Mouse (Mus musculus) WW6 (cell line): ENCODE measurements around the gene Ano6.

Experiments
- DNase-seq: peaks from one replicate; pipeline ENCODE4 v3.0.0-alpha.2; 2013; ENCODE audit warnings: low read depth, low spot score

The Ano6 gene

DNA sequence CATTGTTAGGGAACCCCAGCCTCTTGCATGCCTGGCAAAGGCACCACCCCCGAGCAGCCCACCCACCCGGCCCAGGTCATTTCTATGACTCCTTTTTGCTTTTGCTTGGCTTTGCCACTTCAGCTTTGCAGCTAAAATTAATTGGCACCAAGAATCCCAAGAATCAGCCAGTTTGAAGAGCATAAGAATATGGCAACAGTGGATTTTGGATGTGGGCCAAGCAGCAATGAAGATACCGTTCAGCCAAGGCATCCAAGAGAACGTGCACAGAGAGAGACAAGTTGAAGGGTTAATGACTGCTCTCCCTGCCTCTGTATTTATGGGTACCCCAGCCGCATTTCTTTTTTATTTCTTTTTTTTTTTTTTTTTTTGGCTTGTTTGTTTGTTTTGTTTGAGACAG, 5.4 kb downstream of the Ano6 start:
- no peak for DNase-seq

DNA sequence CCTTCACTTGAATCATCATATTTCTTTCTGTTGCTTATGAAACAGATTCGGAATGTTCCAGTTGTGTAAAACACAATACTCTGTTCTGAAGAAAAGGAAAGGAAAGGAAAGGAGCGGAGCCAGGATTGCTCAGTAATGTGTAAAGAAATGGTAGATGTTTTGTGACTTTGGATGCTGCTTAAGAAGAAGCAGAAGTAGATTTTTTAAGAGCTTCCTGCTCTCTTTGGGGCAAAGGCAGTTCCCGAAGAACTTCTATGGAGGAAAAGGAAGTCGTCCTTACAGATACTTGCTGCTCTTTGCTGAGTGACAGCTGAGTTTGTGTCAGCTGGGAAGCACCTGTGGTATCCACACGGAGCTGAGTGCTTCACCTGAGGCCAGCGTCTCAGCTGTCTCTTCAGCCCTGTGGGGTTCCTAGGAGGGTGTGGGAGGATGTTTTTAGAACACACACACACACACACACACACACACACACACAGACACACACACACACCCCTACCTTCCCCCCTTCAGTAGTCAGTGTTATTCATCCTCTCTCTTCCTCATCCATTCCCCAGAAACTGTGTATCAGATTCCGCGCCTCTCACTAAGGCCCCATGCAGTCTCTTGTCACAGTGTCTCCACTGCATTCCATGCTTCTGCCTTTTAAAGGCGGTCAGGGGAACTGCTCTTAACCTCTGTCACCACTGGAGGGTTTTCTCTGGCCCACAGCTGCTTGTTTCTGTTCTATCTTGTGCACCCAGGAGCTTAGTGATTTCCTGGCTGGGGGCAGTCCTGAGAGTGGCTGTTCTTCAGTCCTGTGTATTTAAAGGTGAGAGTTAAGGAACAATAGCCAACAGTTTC, 6.7 kb downstream of the Ano6 start:
- DNase-seq, result no peak

DNA sequence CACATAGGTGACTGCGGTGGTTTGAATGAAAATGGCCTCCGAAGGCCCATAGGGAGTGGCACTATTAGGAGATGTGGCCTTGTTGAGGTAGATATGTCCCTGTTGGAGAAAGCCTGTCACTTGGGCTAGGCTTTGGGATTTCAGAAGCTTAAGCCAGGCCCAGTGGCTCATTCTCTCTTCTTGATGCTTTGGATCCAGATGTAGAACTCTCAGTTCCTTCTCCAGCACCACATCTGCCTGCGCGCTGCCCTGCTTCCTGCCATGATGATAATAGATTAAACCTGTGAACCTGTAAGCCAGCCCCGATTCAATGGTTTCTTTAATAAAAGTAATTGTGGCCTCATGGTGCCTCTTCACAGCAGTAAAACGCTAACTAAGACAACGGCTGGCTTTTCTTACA, 7.6 kb downstream of the Ano6 start:
- DNase-seq, result no peak

DNA sequence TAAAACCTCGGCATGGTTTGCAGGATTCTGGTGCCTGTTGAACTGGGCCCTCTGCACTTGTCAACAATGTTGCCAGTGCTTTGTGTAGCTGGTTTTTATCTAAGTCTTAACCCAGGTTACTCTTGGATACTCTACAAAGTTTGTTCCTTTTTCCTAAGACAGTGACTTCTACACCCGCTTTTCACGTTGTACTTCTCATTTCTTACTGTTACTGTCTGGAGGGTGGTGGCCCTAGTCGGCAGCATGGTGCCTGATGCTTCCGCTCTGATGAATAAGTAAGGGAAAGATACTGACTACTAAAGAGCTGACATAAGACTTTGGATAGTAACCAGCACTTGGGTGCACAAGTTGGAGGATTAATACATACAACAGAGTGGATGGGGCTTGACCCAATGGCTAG, 9.0 kb downstream of the Ano6 start:
- DNase-seq, result no peak

DNA sequence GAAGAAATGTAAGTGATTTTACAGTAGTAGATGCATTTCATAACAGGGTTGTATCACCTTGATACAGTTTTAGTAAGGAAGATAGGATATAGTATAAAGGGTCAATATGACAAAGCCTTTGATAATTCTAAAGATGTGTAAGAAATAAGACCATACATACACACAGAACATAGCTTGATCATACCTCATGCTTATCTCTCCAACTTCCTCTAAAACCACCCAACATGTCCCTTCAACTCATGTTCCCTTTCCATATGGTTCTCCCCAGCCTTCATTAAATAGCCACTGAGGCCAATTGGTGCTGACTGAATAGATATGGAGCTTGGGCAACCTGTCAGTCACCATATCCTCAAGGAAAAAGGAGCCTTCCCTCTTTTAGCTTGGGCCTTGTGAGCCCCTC, 9.4 kb downstream of the Ano6 start:
- DNase-seq, result no peak

DNA sequence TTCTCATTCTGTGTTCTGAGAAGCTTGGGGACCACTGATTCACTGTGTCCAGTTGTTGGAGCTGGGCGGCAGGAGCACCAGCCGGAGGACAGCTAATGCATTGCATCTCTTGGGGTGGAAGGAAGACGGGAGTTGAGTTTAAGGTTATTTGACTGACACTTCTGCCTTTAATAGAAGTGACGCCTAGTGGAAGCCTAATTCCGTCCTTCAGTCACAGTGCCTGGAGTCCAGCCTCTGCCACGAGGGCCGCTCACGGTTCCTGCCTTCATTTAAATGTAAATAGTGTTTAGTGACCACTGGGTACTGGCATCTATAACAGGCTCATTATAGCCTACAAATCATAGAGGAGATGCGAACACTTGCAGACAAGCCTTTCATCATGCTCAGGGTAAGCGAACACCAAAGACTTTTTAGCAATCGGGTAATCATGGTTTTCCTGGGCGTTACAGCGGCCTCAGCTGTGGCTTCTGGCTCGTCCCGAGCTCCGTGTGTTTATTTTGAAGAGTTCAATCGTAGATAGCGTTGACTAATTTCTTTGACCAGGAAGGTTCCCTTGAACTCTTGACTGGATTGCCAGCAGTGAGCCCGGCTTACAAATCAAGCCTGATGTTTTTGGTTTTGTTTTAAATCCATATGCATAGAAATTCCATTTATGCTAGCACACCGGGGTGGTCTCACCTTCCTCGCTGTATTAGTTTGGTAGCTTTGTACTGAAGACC, 10.8 kb downstream of the Ano6 start:
- DNase-seq, result no peak

DNA sequence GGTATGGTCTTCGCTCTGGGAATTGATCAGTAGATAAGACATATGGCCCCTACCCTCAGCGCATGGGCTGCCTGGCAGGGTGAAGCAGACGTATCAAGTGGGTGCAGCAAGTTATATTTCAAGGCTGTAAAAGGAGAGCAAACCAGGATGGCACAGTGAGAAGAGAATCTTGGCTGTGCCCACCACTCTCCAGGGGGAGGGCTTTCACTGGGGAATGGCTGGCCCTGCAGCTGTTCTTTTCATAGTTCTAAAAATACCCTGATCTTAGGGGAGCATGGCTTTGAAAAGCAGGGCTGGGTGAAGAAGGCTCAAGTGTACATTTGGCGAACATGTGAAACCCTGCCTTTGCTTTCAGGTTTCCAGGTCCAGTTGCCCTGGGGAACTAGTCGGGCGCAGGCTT, 11.5 kb downstream of the Ano6 start:
- DNase-seq, result no peak

DNA sequence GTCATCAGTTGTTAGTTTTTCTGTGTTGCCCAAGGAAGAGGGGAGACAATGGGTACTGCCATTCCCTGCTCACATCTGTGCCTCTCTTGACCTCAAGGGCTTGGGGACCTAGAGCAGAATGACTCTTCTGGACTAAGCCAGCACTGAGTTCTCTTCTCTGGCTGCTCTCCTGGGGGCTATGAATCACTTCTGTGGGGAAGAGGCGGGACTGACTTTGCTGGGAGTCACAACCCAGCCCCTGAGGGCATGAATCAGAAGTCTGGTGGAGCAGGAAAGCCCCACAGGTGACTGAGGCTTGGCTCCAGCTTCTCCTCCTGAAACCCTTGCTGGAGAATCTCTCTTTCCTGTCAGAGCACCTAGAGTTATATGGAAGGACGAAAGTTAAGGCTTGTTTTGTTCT, 12.1 kb downstream of the Ano6 start:
- no peak for DNase-seq

DNA sequence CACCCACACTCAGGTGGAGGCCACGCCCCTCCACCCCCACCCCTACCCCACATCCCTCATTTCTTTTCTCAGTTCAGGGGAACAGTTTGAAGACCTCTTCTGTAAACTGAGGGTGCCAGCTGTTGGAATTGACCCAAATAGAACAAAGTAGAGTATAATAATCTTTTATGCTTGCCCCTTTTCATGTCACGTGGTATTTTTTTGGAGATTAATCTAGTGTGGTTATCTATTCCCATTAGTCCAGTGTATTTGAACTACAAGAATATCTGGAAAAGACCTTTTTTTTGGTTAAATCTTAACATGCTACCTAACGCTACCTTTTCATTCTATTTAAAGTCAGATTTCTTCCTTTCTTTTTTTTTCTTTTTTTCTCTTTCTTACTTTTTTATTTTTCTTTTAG, 12.8 kb downstream of the Ano6 start:
- DNase-seq, result no peak

DNA sequence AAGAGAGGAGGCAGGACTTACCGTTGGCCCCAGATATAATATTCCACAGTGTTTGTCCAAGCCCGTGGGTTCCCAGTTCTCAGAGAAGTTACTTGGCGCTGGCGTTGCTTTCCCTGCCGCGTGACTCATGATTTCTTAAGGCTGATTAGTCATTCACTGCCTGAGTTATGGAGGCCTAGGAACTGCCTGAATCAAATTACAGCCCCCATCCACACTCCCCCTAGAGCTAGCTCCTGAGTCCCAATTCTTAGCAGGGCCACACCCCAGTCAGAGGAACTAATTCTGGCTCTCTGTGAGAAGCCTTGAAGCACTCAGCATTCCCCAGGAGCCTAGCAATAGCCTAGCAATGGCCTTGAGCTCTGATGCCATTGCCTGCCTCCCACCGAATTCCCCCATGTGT, 13.6 kb downstream of the Ano6 start:
- no peak for DNase-seq

DNA sequence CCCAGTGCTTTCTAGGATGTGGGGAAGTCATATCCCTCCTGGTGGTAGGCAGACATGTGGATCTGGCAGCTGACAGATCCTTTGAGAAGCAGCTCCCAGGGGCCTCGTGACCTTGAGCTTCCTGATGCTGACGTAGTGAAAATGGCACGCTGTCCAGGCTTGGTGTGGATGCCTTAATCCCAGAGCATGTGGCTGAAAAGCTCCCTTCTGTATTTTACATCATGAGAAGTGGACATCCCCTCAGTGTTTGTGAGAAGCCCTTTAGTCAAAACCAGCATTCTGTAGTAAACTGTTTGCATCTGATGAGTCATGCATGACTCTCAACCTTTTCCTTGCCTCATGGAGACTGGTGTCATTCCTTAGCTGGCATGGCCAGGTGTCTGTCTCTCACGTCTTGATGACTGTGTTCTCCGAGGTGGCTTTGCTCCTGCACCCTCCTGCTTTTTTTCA, 14.4 kb downstream of the Ano6 start:
- no peak for DNase-seq

DNA sequence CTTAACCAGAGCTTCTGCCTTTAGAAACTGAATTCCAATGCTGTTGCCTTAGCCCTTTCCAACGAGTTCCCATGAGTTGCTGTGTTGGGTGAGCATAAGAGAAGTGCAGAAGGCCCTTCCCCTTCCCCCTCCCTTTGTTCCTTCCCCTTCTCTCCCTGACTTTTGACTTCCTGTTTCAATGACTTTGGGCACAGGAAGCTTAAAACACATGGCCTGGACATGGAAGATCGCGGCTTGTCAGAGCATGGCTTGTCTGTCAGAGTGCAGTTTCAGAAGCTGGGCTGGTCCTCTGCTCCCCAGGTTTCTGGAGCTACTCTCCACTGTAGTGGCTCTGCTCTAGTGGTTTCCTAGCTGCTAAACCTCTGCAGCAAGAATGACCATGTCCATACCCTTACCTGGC, 17.3 kb downstream of the Ano6 start:
- no peak for DNase-seq

DNA sequence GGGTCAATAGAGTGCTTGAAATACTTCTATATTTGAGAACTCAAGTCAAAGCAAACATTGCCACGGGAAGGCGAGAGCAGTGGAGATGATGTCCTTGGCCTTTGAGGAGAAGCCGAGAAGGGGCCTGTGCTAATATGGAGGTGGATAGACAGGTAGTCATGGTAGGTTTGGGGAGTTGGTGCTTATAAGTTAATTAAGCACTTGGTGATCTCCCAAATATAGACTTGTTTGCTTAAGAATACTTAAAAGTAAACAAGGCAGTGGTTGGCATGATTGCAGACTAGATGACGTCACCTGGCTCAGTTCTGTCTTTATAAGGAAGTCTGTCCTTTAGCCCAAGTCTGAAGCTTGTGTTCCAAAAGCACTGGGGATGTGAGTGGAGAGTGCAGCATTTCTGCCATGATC, 19.7 kb downstream of the Ano6 start:
- no peak for DNase-seq

DNA sequence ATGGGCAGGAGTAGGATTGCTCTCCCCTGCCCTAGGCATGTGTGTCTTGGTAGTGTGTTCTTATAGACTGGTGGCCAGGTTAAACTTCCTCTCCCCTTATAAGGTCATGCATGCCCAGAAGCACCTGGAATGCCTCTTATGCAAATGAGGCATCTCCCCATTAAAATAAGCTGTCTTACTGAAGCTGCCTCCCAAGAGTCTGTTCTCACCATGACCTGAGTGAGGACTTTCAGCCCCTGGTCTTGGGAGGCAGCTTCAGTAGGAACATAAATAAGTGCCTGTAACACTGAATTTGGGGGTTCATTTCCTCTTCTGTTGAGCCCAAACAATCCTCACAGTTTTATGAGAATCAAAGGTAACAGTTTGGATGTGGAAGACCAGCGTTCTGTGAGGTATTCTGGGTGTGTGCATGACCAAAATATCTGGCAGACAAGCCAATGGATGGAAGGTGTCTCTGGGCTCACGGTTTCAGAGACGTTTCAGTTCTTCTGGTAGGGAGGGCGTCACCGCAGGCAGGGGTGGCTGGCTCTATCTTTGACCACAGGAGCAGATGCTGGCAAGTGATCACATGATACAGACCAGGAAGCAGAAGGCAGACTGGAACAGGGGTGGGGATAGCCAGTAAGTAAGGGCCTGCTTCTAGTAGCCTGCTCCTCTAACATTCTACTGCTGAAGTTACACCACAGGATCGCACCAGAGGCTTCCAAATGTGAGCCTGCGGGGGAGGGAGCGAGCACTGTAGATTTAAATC, 22.4 kb downstream of the Ano6 start:
- no peak for DNase-seq

DNA sequence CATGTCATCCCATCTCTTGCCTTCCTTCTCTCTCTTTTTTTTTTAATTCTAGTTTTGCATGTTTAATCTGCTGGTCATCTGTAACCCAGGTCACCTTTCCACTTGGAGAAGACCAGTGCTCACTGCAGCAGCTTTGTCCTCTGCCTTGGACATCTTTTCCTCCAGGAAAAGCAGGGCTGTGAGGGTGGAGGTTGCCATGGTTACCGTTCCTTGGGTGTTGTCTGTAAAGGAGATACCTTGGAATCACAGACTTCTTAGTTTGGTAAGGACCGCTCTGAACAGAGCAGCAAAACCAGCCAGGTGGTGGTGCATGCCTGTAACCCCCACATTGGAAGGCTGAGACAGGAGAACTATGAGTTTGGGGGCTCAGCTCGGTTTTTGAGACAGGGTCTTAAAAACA, 26.9 kb downstream of the Ano6 start:
- no peak for DNase-seq

DNA sequence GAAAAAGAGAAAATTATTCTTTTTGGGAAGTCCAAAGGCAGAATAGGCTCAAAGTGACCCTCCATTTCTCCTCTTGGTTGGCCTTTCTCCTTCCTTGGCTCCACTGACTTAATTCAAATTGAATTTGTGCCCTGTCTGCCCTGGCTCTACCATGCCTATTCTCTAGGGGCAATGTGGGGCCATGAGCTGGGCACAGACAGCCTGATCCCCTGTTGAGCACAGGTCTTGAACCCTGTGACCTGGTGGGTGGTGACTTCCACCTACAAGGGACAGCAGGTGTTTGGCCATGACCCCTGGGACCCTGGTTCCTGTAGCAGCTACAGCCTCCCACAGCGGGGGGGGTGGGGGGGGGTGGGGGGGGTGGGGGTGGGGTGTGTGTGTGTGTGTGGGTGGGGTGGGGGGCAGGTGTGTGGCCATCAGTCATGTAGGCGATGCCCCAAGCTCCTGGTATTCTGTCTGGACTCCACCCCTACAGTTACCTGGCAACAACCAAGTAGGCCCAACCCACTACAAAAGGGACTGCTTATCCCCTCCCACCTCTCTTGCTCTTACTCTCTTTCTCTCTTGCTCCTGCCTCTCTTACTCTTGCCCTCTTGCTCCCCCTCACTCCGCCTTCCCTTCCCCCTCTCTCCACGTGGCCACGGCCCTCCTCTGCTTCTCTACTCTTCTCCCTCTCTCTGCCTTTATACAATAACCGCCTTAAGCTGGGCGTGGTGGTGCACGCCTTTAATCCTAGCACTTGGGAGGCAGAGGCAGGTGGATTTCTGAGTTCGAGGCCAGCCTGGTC, 28.8 kb downstream of the Ano6 start:
- DNase-seq, result no peak

DNA sequence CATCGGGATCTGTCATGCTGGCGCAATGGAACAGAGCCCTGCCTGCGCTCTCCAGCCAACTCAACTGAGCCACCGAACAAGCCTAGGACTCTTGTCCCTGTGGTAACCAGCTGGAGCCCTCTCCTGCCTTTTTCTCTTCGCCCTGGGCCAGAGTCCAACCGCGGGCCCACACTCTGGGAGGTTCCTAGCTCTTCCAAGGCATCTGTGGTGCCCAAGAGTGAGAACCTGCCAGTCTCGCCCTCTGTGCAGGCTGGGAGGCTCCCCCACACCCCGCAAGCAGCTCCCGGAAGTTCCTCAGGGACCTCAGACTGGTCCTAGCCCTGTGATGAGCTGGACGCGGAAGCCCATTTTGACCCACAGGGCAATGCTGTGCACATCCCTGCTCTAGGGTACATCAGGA, 29.5 kb downstream of the Ano6 start:
- no peak for DNase-seq

DNA sequence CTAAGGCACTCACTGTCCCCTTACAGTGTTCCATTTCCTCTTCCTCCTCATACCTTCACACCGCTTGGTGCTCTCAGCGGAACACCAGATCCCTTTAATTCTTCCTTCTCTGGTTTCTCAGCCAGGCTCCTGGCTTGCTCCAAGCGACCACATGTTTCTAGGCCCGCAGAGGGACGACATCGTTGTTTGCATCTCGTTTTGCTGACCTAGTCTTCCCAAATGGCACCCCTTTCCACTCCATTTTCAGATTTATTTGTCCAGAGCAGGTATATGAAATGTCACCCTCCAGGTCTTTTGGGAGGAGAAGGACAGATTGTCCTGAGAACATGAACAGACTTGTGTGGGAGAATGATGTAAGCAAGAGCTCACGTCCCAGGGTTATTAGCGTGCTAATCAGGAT, 30.0 kb downstream of the Ano6 start:
- no peak for DNase-seq

DNA sequence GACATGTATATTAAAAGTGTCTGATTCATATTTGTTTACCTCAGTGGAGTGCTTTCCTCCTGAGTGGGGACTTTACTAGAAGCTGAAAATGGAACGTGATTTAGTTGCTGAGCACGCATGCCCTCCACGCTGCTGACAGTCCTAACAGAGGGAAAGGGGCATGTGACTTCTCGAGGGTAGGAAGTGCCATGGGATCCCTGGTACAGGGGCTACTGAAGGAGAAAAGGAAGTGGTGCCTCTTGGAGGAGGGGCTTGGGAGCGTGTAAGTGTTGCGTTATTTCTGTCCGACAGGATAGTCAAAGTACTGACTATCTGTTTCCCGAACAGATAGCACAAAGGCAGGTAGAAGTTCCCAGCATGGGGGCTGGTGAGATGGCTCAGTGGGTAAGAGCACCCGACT, 31.5 kb downstream of the Ano6 start:
- no peak for DNase-seq

DNA sequence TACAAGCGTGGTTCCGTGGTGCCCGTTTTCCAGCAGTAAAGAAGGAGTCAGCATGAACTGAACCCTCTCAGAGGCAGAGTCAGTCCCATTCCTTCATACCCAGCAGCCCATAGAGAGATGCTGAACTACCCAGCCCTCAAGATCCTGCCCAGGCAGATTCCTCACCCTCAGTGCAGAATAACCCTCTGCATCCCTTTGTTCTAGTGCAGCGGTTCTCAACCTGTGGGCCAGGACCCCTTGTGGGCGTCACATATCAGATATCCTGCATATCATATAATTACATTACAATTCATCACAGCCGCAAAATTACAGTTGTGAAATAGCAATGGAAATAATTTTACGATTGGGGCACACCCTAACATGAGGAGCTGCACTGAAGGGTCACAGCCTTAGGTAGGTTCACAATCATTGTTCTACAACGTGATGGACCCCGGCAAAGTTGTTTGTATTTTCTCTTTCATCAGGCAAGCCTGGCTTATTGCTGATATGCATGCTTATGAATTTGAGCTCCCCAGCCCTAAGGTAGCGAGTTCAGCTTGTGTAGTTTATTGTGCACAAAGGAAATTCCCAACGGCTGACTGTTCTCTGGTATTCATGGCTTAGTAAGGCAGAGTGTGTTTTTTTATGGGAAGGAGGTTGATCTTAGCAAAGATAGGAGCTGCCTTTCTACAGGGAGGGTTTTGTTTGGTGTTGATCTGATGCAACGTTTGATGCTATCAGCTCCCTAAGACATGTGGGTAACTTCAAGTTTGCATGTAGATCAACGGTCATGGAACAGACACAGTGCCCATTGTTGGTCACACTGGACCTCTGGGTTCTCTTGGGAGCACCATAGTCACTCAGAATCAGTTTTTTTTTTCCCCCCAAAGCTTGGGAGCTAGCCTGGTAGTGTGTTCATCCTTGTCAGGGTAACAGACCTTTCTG, 33.0 kb downstream of the Ano6 start:
- DNase-seq, result no peak

DNA sequence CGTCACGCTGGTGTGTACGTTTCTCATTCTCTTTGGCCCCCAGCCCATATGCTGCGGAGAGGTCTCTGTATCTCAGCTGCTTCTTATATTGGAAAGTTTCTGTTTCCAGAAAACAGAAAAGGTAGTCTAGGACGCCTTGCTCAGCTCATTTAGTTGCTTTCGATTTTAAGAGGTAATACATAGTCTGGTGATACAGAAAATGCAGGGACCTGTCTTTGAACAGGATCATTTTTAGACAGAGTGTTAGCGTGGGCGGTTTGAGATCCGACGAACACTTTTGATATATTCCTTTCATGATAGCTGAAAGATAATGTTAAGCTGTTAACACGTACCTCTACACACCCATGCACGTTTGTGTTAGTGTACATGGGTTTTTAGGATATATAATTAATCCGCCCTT, 35.9 kb downstream of the Ano6 start:
- no peak for DNase-seq
